Mouse (Mus musculus) thymus, postnatal 36 days (tissue): ENCODE data around the gene Dnajc17.

Experiments used
- DNase-seq, 2 experiments: peaks; one replicate each; pipeline ENCODE4 v3.0.0; 2022; ENCODE audit warnings: mixed read lengths in 2 of 2

Dnajc17 gene

DNA sequence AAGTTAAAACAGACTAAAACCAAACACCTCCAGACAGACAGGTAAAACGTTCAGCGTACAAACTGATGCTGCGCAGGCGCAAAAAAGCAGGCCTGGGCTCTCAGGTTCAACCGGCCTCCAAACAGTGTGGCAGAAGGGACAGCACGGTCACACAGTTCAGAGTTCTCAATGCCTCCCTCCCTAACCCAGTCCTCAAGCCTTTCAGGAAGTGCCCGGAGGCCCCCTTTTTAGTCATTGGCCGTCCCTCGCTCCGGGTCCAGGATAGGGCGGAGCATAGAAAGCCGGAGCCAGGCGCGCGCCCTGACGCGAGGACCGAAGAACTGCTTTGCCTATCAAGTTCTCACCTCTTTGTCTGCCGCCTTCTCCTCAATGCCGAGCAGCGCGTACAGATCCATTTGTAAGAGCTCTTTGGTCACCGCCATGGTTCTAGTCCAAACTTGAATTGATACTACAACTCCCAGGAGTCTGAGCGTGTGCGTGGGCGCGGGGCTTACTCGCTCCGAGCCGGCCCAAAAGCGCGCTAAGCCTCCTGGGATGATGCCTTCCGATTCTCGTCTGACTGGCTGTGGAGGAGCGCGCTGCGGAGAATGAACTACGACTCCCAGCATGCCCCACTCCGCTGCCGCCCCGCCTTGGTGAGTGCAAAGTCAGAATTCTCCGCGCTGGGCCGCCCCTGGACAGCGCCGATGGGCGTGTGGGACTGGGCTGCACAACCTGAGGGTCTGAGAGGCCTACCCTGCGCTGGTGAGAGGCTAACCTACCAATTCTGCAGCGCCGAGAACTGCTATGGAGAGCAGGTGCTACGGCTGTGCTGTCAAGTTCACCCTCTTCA, at the start of gene Dnajc17, which contains the start of gene Zfyve19:
Gene Dnajc17 (minus strand): TSS at position 452 of the 832 bp plus-strand sequence.
Gene Zfyve19 (plus strand): TSS at position 274 of the 832 bp plus-strand sequence.
- peak; percentile 91 to 94 for DNase-seq

GRCm38 (mm10) chr2:119254976-119255375, 46.4 kb upstream of the Dnajc17 start:
- no peak for DNase-seq

DNA sequence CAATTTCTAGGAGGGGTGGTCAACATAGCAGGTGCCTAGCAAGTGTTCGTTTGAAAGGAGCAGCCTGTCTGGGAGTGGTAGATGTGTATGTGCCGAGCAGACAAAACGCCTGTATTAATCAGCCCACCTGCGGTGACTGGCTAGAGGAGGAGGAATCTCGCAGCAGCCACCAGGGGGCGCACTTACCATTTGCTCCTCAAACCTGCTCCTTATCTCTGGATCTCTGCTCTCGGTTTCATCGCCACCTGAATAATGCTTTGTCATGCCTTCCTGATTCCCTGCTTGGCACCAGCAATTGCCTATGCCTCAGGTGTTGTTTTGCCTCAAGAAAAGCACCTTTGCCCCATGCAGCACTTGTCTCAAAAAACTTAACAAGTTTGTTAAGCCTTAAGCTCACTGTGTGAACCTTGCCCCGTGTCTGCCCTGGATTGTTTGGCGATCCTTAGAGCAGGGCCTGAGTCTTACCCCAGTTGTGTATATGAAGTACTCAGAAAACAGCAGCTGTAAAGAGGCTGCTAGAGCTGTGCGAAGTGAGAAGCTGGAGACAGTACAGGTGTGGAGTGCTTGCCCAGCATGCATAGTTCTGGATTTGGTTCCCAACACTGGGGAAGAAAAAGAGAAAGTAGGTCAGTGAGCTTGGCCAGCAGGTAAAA, 42.4 kb upstream of the Dnajc17 start:
- DNase-seq = peak; percentile 83 to 88

- DNase-seq = no peak
Measured at GRCm38 (mm10) chr2:119250377-119250776, 41.8 kb upstream of the Dnajc17 start.

DNA sequence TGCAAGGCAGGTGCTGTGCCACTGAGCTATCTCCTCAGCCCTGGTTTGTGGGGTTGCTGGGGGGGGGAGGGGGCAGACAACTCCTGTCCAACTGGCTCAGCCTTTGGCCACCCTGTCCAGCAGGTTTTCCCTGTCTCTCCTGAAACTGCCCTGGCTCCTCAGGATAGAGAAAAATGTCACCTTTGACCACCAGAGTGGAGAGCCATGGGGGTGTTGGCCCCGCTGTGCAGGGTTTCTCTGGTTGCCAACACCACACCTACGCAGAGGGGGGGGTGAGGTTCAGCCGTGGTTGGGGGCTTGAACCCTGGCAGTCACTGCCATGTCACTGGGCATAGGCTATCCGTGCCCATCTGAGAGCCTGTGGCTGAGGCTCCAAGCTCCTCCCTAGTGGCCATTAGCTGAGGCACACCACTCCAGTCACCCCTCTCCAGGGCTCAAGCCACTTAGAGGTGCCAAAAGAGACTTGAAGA, 41.0 kb upstream of the Dnajc17 start:
- DNase-seq = no peak

GRCm38 (mm10) chr2:119247904-119248303, 39.3 kb upstream of the Dnajc17 start:
- no peak for DNase-seq

DNA sequence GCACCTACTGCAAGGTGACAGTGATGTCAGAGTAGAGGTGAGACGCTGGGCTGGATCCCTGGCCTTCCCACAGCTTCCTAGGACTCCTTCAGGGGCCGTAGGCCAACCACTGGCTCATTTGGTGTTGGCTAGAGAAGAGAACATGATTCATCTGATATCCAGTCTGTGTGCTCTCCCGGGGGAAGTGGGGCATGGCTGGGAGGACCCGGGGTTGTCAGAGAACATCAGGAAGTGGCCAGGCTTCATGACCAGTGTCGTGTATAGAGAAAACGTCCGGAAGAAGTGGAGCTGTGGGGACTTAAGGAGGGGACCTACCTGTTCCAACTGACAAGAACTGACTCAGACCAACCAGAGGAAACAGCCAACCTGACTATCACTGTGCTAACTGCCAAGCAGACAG, 36.7 kb upstream of the Dnajc17 start:
- DNase-seq = no peak

DNA sequence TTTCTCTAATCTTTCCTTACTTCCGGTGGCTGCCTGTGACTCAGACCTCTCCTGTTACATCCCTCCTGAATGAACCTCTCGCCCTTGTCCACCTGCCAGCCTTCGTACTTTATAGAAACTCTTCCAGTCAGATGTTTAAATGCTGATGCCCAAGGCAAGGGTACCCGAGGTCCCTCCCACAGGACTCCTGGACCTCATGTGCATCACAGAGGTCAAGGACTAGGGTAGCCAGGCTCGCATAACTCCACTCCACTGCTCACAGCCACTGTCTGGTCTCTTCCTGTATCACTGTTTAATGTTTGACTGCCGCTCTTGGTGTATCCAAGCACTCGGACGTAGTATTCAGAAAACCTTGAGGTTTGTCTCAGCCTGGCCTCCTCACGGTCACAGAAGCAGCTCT, 34.0 kb upstream of the Dnajc17 start:
- DNase-seq = no peak

DNA sequence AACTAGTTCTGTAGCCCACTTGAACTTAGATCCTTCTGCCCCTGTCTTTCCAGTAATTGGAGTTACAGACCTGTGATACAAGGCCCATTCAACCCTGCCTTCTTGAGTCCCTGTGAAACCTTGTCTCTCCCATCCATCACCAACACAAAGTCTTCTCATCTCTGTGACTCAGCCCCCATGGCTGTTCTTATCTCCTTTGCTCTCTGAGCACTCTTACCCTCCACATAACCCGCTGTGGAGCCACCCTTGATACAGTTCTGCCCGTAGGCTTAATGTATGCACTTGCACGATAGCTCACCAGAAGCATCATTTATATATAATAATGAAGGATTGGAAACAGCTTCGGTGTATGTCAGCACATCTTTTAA, 32.2 kb upstream of the Dnajc17 start:
- DNase-seq = no peak

DNA sequence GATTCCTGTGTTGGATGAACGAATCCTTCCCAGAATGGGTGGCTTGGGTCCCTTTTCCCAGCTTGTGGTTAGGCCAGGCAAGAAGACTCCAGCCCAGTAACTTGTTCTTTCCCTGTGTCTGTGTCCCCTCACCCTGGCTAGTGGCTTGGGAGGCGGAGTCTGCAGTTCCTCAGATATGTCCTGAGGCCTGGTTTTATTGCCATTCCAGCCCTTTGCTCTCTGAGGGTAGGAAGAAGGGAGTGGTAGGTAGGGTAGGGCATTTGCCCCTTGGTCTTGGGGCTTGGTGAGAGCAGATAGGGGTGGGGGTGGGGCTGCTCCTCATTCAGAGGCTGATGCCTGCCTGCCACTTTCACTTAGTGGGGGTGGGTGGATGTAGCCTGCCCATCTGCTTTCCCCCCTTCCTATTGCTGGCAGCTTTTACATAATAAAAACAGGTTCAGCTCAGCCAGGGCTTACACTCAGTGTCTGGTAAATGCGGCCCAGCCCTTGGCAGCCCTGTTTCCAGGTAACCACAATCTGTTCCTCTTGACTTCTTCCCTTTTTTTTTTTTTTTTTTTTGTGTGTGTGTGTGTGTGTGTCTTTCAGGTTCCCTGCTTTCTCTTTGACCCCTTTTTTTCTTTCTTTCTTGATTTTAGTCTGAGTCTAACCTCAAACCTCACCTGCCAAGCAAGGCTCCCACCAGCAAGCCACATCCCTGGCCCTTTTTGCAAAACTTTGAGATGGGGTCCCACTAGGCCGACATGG, 31.7 kb upstream of the Dnajc17 start:
- DNase-seq = no peak

- no peak for DNase-seq
Measured at GRCm38 (mm10) chr2:119238671-119239070, 30.1 kb upstream of the Dnajc17 start.

DNA sequence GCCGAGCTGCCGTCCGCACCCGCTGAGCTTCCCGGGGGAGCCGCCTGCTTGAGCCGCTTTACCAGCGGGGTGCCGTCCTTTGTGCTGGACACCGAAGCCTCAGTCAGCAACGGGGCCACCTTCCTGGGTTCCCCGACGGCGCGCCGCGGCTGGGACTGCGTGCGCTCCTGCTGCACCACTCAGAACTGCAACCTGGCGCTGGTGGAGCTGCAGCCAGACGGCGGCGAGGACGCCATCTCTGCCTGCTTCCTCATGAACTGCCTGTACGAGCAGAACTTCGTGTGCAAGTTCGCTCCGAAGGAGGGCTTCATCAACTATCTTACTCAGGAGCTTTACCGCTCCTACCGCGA, 29.3 kb upstream of the Dnajc17 start:
- no peak for DNase-seq

- DNase-seq = no peak
Measured at GRCm38 (mm10) chr2:119237210-119237870, 28.7 kb upstream of the Dnajc17 start, which contains the start of gene Spint1. TSS of gene Spint1 (plus strand) at chr2:119237362.

DNA sequence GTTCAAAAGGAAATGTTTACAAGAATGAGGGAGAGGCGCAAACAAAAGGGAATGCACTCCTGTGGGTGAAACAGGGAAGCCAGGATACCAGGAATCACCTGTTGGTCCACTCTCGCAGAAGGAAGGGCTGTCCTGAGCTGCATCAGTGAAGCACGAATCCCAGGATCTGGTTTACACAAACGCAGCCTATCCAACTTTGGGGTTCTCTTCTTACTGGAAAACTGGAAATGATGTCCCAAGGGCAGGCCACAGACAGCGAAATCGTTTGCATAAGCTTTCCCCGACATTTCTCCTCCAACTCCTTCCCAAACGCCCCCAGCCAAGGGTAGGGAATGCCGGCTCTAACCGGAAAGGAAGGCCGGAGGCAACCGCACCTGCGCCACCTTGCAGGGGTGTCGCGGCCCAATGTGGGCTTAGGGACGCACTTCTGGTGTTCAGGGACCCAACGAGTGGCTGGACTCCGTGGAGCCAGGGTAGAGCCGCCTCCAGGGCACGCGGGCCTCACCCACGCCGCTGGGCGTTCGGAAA, 28.2 kb upstream of the Dnajc17 start:
- DNase-seq = no peak

DNA sequence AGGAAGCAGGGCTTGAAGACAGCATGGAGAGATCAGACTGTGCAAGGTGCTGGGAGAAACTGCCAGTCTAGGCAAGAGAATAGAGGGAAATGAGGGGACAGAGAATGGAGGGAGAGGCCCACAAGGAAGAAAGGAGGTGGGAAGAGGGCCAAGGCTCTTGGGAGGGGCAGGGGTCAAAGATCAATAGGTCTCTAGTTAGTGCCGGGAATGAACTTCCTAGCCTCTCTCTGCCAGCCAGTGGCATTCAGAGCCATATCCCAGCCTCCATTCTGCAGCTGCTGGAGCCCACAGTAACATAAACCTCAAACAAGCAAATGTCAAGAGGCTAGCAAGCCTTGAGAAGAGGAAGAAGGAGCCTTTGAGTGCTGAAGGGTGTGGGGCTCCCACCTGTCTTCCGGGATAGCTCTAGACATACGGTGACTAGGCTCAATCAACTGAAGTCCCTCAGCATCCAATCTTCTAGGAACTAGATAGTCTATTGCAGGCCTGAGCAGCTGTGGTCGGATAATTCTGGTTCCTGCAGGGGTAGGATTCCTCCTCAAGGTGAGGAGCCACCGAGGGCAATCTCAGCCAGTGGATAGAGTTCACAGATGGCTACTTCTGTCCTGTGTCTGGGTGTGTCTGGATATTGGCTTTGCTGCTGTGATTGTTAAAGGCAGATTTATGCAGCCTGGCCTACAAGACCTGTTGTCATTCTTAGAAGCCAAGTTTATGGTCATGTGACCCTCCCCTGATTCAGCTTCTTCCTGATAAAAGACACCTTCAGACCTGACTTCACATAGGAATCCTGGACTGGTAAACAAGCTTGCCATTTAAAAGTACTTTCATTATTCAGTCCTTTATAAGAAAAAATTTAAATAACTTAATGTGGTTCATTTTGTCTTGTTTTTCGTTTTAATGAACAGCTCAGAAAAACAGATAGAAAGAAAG, 21.4 kb upstream of the Dnajc17 start, which contains the start of gene Ppp1r14d:
Gene Ppp1r14d (minus strand): TSS at position 132 of the 930 bp plus-strand sequence.
- no peak for DNase-seq

DNA sequence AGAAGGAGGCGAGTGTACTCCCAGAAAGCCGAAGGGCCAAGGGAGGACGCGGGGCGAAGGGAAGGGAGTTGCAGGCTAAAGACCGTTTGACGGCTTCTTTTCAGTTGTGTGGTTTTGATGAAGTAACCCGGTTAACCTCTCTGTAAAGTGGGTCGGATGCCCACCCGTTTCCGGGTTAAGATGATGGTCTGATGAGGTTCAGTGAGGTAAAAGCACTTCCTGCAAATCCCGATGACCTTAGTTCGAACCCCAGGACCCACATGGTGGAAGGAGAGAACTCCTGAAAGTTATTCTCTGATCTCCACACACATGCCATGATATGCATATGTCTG, 547 bp upstream of the Dnajc17 start:
- DNase-seq = no peak

DNA sequence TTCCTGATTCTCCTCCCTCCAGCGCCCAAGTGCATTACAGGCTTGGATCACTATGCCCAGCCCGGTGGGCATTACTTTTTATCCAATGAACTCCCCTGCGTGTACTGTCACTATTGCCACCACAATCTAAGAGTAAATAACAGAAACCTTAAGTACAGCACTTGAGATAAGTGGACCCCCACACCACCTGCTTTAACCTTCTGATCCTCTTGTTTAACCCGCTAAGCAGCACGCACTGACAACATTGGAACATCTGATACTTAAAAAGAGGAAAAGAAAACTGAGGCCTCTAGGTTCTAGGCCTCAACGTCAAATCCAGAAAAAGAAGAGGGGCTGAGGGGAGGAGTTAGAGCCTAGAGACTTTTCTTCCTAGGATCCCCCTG, 643 bp downstream of the Dnajc17 start:
- no peak for DNase-seq

DNA sequence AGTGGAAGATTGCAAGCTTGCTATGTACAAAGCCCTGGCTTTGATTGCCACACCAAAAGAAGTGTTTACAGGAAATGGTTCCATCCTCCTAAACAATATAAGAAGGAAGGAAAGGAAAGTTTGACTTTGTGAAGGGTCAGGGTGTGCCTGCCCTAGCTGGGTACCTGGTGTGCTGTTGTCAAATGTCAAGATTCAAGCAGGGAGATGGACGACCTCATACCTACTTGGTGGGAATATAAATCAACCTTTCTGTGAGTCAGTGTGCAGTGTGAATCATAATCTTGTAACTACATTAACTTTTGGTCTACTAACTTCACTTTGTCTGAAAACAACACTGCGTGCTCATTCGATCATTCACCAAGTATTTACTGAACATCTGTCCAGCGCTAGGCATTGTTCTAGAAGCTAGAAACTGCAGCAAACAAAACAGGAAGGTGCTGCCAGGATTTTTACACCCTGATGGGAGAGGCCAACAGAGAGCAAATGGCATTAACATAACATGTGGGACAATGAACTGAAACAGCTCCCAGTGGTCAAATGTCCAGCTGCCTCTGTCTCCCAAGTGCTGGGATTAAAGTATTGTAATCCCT, 4.6 kb downstream of the Dnajc17 start:
- no peak for DNase-seq

DNA sequence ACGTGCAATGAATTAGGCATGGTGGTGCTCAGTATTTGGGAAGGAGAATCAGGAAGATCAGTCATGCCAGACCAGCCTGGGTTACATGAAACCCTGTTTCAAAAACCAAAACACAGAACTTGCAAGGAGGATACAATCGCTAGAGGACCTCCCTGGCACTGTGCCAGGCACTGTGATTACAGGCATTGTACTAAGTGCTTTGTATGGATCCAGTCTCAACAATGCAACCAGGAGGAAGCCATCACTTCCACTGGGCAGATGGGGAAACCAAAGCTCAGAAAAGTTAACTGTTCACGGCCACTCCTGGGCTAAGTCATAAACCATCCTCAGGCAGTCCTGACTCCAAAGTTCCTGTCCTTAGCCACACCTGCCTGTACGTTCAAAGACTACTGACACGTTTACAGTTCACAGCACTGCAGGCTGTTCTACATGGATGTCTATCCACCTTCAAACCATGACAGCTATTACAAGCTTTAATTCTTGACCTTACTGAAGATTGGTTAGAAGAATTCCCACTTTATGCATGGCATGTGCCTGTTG, 5.6 kb downstream of the Dnajc17 start:
- no peak for DNase-seq

DNA sequence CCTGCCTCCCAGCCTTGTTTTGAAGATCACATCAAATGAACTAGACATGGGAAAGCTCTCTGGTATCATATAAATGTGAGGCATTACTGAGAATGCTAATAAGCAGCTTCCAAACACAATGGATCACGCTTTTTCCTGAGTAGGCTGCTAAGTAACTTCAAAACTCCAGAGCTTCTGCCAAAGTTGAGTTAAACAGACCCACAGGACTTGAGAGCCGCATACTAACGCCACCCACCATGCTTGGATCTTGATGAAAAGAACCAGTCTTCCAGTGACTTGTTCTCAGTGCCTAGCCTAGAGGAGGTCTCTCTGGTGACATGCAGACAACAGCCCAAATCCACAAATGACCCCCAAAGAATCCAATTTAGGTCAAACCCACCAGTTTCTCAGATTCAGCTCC, 9.7 kb downstream of the Dnajc17 start:
- no peak for DNase-seq

- no peak for DNase-seq
Measured at GRCm38 (mm10) chr2:119198049-119198448, 10.5 kb downstream of the Dnajc17 start.
